Mouse (Mus musculus) layer of hippocampus, adult 11-12 months (tissue): Measurements from ENCODE around the gene Bag6.

ENCODE experiments used
- DNase-seq: peaks from one replicate; pipeline ENCODE4 v3.0.0; 2022; ENCODE audit warnings: low spot score

Bag6 gene

GRCm38 (mm10) chr17:35168541-35169207 is 33.7 kb downstream of the Bag6 start:
- DNase-seq, result no peak

GRCm38 (mm10) chr17:35172445-35173234 is 37.7 kb downstream of the Bag6 start:
- no peak for DNase-seq

GRCm38 (mm10) chr17:35173329-35173728 is 38.4 kb downstream of the Bag6 start:
- no peak for DNase-seq

- DNase-seq, result no peak
These were observed 39.4 kb downstream of the Bag6 start for GRCm38 (mm10) chr17:35174201-35174977.

- DNase-seq, result no peak
These were observed 40.4 kb downstream of the Bag6 start for GRCm38 (mm10) chr17:35175382-35175781.

- no peak for DNase-seq
These were observed 41.0 kb downstream of the Bag6 start, which contains the start of gene Aif1 for GRCm38 (mm10) chr17:35175968-35176367. TSS of gene Aif1 (minus strand) at chr17:35176068.

- DNase-seq, result peak; percentile 72
These were observed 43.5 kb downstream of the Bag6 start for GRCm38 (mm10) chr17:35178528-35178927.

- no peak for DNase-seq
These were observed 45.1 kb downstream of the Bag6 start for GRCm38 (mm10) chr17:35180093-35180492.

- peak; percentile 56 for DNase-seq
These were observed 50.9 kb downstream of the Bag6 start for GRCm38 (mm10) chr17:35185639-35186611.

GRCm38 (mm10) chr17:35186681-35187080 is 51.7 kb downstream of the Bag6 start:
- no peak for DNase-seq

- no peak for DNase-seq
These were observed 52.4 kb downstream of the Bag6 start for GRCm38 (mm10) chr17:35187345-35187744.

GRCm38 (mm10) chr17:35187959-35188610 is 53.1 kb downstream of the Bag6 start, which contains the start of gene Lst1:
TSS of gene Lst1 (minus strand) at chr17:35188439.
- DNase-seq, result no peak

- no peak for DNase-seq
These were observed 54.2 kb downstream of the Bag6 start for GRCm38 (mm10) chr17:35189186-35189585.

- DNase-seq, result no peak
These were observed 55.1 kb downstream of the Bag6 start for GRCm38 (mm10) chr17:35190096-35190495.

GRCm38 (mm10) chr17:35191723-35192122 is 56.7 kb downstream of the Bag6 start:
- DNase-seq, result no peak

GRCm38 (mm10) chr17:35192924-35193323 is 57.9 kb downstream of the Bag6 start:
- DNase-seq, result no peak

- no peak for DNase-seq
These were observed 59.2 kb downstream of the Bag6 start, which contains the start of gene Ltb for GRCm38 (mm10) chr17:35193881-35194843. TSS of gene Ltb (plus strand) at chr17:35194439.

- no peak for DNase-seq
These were observed 60.1 kb downstream of the Bag6 start for GRCm38 (mm10) chr17:35194844-35195630.
